Mouse (Mus musculus) cortical plate, adult 2 months (tissue): Measurements from ENCODE around the gene Otoa.

ENCODE experiments used
- CTCF ChIP-seq: fragments of 200-500 bp; IDR thresholded peaks from 2 replicates; pipeline ENCODE4 v1.5.1; 2011; ENCODE audit warnings: mild to moderate bottlenecking, control low read depth, low read length; ENCODE audit not compliant: insufficient read depth; ENCODE audit errors: extremely low read depth
- POLR2A ChIP-seq: fragments of 200-500 bp; IDR thresholded peaks from 2 replicates; pipeline ENCODE4 v1.6.1; 2011; ENCODE audit warnings: mild to moderate bottlenecking, low read length, control low read depth; ENCODE audit not compliant: insufficient read depth; ENCODE audit errors: extremely low read depth

DNA sequence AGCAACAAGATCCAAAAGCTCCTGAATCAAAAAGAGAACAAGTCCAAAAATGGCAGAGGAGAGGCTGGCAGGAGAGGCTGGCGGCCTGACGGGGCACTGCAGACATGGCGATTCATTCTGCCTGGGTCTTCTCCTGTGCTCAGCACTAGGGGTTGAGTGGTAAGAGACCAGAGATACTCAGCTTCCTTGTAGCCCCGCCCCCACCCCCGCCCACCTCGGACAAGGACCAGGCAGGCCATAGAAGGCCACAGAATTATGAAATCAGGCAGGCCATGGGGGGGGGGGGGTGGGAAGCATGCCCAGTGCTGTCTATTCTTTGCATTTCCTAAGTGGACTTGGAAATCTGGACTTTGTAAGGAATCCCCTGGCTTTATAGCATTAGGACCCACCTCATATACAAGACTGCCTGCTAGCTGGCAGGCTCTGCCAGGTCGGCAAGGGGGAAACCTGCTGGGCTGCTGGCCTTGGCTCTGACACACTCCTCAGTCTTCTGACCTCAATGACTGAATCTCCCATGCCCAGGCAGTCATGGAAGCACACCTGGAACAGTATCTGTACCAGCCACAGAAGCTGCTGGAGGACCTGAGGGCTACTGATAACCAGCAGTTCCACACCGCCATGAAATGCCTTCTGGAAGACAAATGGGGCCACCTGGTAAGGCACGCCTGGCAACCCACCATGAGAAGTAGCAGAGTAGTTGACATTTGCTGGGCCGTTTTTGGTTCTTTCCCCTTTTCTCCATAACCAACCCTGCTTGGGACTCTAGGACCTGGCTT lies 17.4 kb downstream of the Otoa start:
- no peak for TF ChIP-seq POLR2A
- TF ChIP-seq CTCF, result no peak
